Mouse (Mus musculus) CH12.LX (cell line): ENCODE results near the gene Pfdn2. TPM values are rescaled to one million over a fixed set of nuclear protein-coding genes. Genes with fewer than 3 reads are reported as not detected.

ENCODE experiments used
- DNase-seq: peaks from one replicate; pipeline ENCODE4 v3.0.0-alpha.2; 2013; ENCODE audit errors: extremely low read depth
- H3K27ac ChIP-seq: 2 replicates; pipeline ENCODE4 v1.5.1; 2012; ENCODE audit warnings: low read depth, mild to moderate bottlenecking, control low read depth, moderate library complexity; ENCODE audit not compliant: insufficient read depth
- H3K27me3 ChIP-seq: replicated peaks from 2 replicates; pipeline ENCODE3; 2012; ENCODE audit warnings: inconsistent platforms
- H3K36me3 ChIP-seq, 2 experiments: replicated peaks in 1 of 2; 2 replicates each; pipeline versions ENCODE3 to v1.6.1; 2012; ENCODE audit warnings: inconsistent platforms in 1 of 2, low read length in 1 of 2, mild to moderate bottlenecking in 1 of 2, mixed read lengths in 1 of 2, moderate library complexity in 1 of 2; ENCODE audit not compliant: control insufficient read depth in 1 of 2, insufficient read depth in 1 of 2
- H3K4me1 ChIP-seq, 2 experiments: 2 replicates each; pipeline ENCODE4 v1.6.1; 2012; ENCODE audit warnings: inconsistent platforms in 1 of 2, moderate library complexity in 1 of 2; ENCODE audit not compliant: insufficient read depth in 2 of 2, control insufficient read depth in 1 of 2
- H3K4me2 ChIP-seq: 2 replicates; pipeline ENCODE4 v1.6.1; 2012; ENCODE audit warnings: low read depth, mild to moderate bottlenecking, control low read depth; ENCODE audit not compliant: poor library complexity, insufficient read depth, severe bottlenecking
- H3K4me3 ChIP-seq, 3 experiments: fragments of 150-350 bp in 1 of 3; sonication (generic) in 1 of 3; replicated peaks in 1 of 3; 2 replicates each; pipeline versions ENCODE3 to v1.5.1; 2011 to 2012; ENCODE audit warnings: low read depth in 2 of 3, low read length in 2 of 3, mild to moderate bottlenecking in 2 of 3, moderate library complexity in 2 of 3, control low read depth in 1 of 3, improper control_type of control experiment in 1 of 3, inconsistent platforms in 1 of 3, mixed read lengths in 1 of 3; ENCODE audit not compliant: poor library complexity in 1 of 3
- H3K79me2 ChIP-seq: replicated peaks from 2 replicates; pipeline ENCODE4 v1.6.1; 2012; ENCODE audit warnings: mild to moderate bottlenecking, moderate library complexity; ENCODE audit not compliant: control insufficient read depth, poor library complexity, insufficient read depth, severe bottlenecking; ENCODE audit errors: extremely low read depth
- H3K9ac ChIP-seq: 2 replicates; pipeline ENCODE4 v1.6.1; 2012; ENCODE audit warnings: low read depth, mild to moderate bottlenecking, control low read depth, moderate library complexity; ENCODE audit not compliant: insufficient read depth
- H3K9me3 ChIP-seq: replicated peaks from 2 replicates; pipeline ENCODE3; 2012; ENCODE audit warnings: low read length, inconsistent platforms, mixed read lengths
- CHD1 ChIP-seq: IDR thresholded peaks from 2 replicates; pipeline ENCODE4 v1.6.1; 2012; ENCODE audit warnings: low read depth, low read length, improper control_type of control experiment, inconsistent platforms
- CTCF ChIP-seq, 2 experiments: IDR thresholded peaks in 1 of 2; conservative IDR thresholded peaks in 1 of 2; 2 replicates each; pipeline ENCODE4 v1.5.1; 2011 to 2012; ENCODE audit warnings: low read depth in 2 of 2, low read length in 2 of 2, improper control_type of control experiment in 1 of 2, inconsistent platforms in 1 of 2, mild to moderate bottlenecking in 1 of 2, moderate library complexity in 1 of 2
- ELF1 ChIP-seq: IDR thresholded peaks from 2 replicates; pipeline ENCODE4 v1.6.1; 2014; ENCODE audit warnings: low read depth, mild to moderate bottlenecking, inconsistent platforms, low read length, improper control_type of control experiment
- ETS1 ChIP-seq: conservative IDR thresholded peaks from 2 replicates; pipeline ENCODE4 v1.6.1; 2012; ENCODE audit warnings: low read depth, mild to moderate bottlenecking, inconsistent platforms, low read length, improper control_type of control experiment, moderate library complexity
- HCFC1 ChIP-seq: IDR thresholded peaks from 2 replicates; pipeline ENCODE4 v1.6.1; 2012; ENCODE audit warnings: low read depth, mild to moderate bottlenecking, inconsistent platforms, low read length, improper control_type of control experiment
- JUND ChIP-seq: conservative IDR thresholded peaks from 2 replicates; pipeline ENCODE4 v1.6.1; 2011; ENCODE audit warnings: low read depth, low read length, improper control_type of control experiment
- KAT2A ChIP-seq: IDR thresholded peaks from 2 replicates; pipeline ENCODE4 v1.6.1; 2012; ENCODE audit warnings: low read length, improper control_type of control experiment, inconsistent platforms; ENCODE audit not compliant: insufficient replicate concordance
- MAX ChIP-seq: IDR thresholded peaks from 2 replicates; pipeline ENCODE4 v1.6.1; 2011; ENCODE audit warnings: low read length, improper control_type of control experiment
- MAZ ChIP-seq: IDR thresholded peaks from 2 replicates; pipeline ENCODE4 v1.6.1; 2012; ENCODE audit warnings: low read depth, mild to moderate bottlenecking, inconsistent platforms, low read length, improper control_type of control experiment, moderate library complexity
- MEF2A ChIP-seq: IDR thresholded peaks from 2 replicates; pipeline ENCODE4 v1.6.1; 2014; ENCODE audit warnings: low read depth, mild to moderate bottlenecking, inconsistent platforms, low read length, improper control_type of control experiment, borderline replicate concordance
- NELFE ChIP-seq: IDR thresholded peaks from 2 replicates; pipeline ENCODE4 v1.6.1; 2011; ENCODE audit warnings: low read depth, low read length, improper control_type of control experiment
- NRF1 ChIP-seq: IDR thresholded peaks from 2 replicates; pipeline ENCODE4 v1.6.1; 2014; ENCODE audit warnings: low read depth, mild to moderate bottlenecking, inconsistent platforms, low read length, improper control_type of control experiment, moderate library complexity
- POLR2A ChIP-seq: IDR thresholded peaks from 2 replicates; pipeline ENCODE4 v1.6.1; 2011; ENCODE audit warnings: low read depth, mild to moderate bottlenecking, improper control_type of control experiment, low read length
- POLR2AphosphoS2 ChIP-seq: IDR thresholded peaks from 2 replicates; pipeline ENCODE4 v1.6.1; 2011; ENCODE audit warnings: low read depth, low read length, improper control_type of control experiment
- RAD21 ChIP-seq: IDR thresholded peaks from 2 replicates; pipeline ENCODE4 v1.6.1; 2011; ENCODE audit warnings: low read depth, mild to moderate bottlenecking, low read length, improper control_type of control experiment, moderate library complexity
- TBP ChIP-seq: conservative IDR thresholded peaks from 2 replicates; pipeline ENCODE4 v1.6.1; 2011; ENCODE audit warnings: low read depth, low read length, improper control_type of control experiment
- TCF12 ChIP-seq: IDR thresholded peaks from 2 replicates; pipeline ENCODE4 v1.6.1; 2014; ENCODE audit warnings: low read depth, mild to moderate bottlenecking, inconsistent platforms, low read length, improper control_type of control experiment
- UBTF ChIP-seq: IDR thresholded peaks from 2 replicates; pipeline ENCODE4 v1.6.1; 2012; ENCODE audit warnings: low read depth, mild to moderate bottlenecking, inconsistent platforms, low read length, improper control_type of control experiment, moderate library complexity
- USF1 ChIP-seq: IDR thresholded peaks from 2 replicates; pipeline ENCODE4 v1.6.1; 2014; ENCODE audit warnings: low read depth, mild to moderate bottlenecking, inconsistent platforms, low read length, improper control_type of control experiment
- ZC3H11A ChIP-seq: IDR thresholded peaks from 2 replicates; pipeline ENCODE4 v1.6.1; 2012; ENCODE audit warnings: low read depth, mild to moderate bottlenecking, inconsistent platforms, low read length, improper control_type of control experiment
- ZNF384 ChIP-seq: IDR thresholded peaks from 2 replicates; pipeline ENCODE4 v1.6.1; 2012; ENCODE audit warnings: low read depth, low read length, improper control_type of control experiment, inconsistent platforms
- dilution Hi-C: fragments of 300-500 bp; cut with MboI; formaldehyde crosslinking; loops from 2 replicates; pipeline ENCODE4 v1.14.3; 2020; ENCODE audit warnings: low sequenced_read_pairs; ENCODE audit not compliant: extremely low pct_unique_long_range_greater_than_20kb, extremely low pct_ligation_motif_present
- in situ Hi-C: fragments of 300-500 bp; cut with MboI; formaldehyde crosslinking; loops from 3 replicates; pipeline ENCODE4 v1.14.3; 2019; ENCODE audit warnings: low sequenced_read_pairs, low pct_ligation_motif_present, low pct_unique_long_range_greater_than_20kb, mixed read lengths
- polyA plus RNA-seq: library from polyadenylated mRNA; unstranded; fragments of >175 nt; gene quantifications from 2 replicates; pipeline ENCODE4 v1.2.1, GENCODE M21; 2012; ENCODE audit warnings: low read depth; ENCODE audit not compliant: insufficient read length
- total RNA-seq, 2 experiments: library from RNA; depleted of rRNA; stranded (reverse); fragments of 300-350 nt in 1 of 2; fragments of >200 nt in 1 of 2; gene quantifications; 2 replicates each; pipeline ENCODE4 v1.2.3; 2012 to 2014

Gene Pfdn2
- total and polyA plus RNA-seq, 3 experiments, result 25.2 to 292 (median 33.0) TPM

DNA sequence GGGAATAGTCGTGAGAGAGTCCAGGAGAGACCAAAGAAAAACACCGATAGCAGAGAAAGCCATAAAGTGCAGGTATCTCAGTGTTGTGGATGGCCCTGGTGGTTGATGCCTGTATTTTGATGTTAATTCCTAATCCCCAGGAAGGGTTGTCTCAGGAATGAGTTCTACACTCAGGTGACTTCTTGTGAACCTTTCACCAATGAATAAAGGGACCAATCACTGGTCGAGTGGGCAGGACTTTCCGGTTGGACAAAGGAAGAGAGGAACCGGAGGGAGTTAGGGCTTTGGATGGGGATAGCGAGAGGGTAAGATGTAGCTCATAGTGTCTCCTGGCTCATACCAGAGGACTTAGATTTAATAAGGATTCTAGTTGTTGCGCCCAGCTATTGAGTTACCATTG lies 25.7 kb upstream of the Pfdn2 start:
- no peak for TF ChIP-seq POLR2A
- DNase-seq, result no peak
- no peaks in the 10 kb centered on the region for H3K27me3 ChIP-seq
- H3K36me3 ChIP-seq, result peaks cover 0 to 12% of the 10 kb centered on the region in 2 experiments
- H3K79me2 ChIP-seq, result no peaks in the 10 kb centered on the region
- H3K9ac ChIP-seq, result no peak overlapping the region
- dilution Hi-C loops (no loop called here), in situ Hi-C loops (no loop called here)
- no peaks in the 10 kb centered on the region for H3K9me3 ChIP-seq
- peaks cover 0 to 12% of the 10 kb centered on the region in 2 experiments; a peak in 2 of 4 replicates for H3K4me1 ChIP-seq
- no peak overlapping the region for H3K27ac ChIP-seq
- H3K4me3 ChIP-seq, result no peak overlapping the region
- H3K4me2 ChIP-seq, result no peak overlapping the region

DNA sequence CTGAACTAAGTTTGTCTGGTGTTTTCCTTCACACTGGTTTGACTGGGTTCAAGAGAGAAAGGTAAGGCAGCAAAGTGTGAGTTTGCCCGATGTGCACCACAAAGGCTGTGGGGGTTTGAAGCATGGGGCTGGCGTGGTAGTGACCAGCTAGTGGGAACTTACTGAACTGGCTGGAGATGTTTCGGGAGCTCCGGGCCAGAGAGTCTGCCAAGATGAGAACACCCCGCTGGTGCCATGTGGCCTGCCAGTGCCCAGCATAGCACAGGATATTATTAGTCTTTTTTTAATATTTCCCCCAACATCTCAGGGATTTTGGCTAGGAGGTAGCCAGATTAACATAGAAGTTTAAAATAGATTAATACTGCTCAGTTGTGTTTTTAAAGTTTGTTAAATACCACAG lies 25.3 kb upstream of the Pfdn2 start:
- Histone ChIP-seq H3K9me3 (no peaks in the 10 kb centered on the region), H3K36me3 (peaks cover 0 to 15% of the 10 kb centered on the region in 2 experiments), H3K27me3 (no peaks in the 10 kb centered on the region), H3K79me2 (no peaks in the 10 kb centered on the region), H3K27ac (no peak overlapping the region), H3K4me3 (no peak overlapping the region), H3K9ac (no peak overlapping the region), H3K4me2 (no peak overlapping the region), H3K4me1 (peaks cover 0 to 12% of the 10 kb centered on the region in 2 experiments; a peak in 2 of 4 replicates)
- no peak for DNase-seq
- in situ Hi-C loops, result no loop called here
- TF ChIP-seq RAD21 (no peak), ETS1 (no peak), NELFE (no peak), TCF12 (no peak), HCFC1 (no peak), TBP (no peak), ELF1 (no peak), MAZ (no peak), CHD1 (no peak), ZNF384 (no peak), UBTF (no peak), MAX (no peak), NRF1 (no peak), JUND (no peak), CTCF (conservative IDR thresholded peaks at IDR 0.05 in 1 of 2, IDR thresholded peaks at IDR 0.05 in 1 of 2; ENCODE audit: low read depth in 2 of 2, low read length in 2 of 2) (no peak), KAT2A (no peak), POLR2AphosphoS2 (no peak), ZC3H11A (no peak), USF1 (no peak), MEF2A (no peak)
- dilution Hi-C loops, result no loop called here
